Mouse (Mus musculus): ENCODE data around the gene Tet3.

DNA sequence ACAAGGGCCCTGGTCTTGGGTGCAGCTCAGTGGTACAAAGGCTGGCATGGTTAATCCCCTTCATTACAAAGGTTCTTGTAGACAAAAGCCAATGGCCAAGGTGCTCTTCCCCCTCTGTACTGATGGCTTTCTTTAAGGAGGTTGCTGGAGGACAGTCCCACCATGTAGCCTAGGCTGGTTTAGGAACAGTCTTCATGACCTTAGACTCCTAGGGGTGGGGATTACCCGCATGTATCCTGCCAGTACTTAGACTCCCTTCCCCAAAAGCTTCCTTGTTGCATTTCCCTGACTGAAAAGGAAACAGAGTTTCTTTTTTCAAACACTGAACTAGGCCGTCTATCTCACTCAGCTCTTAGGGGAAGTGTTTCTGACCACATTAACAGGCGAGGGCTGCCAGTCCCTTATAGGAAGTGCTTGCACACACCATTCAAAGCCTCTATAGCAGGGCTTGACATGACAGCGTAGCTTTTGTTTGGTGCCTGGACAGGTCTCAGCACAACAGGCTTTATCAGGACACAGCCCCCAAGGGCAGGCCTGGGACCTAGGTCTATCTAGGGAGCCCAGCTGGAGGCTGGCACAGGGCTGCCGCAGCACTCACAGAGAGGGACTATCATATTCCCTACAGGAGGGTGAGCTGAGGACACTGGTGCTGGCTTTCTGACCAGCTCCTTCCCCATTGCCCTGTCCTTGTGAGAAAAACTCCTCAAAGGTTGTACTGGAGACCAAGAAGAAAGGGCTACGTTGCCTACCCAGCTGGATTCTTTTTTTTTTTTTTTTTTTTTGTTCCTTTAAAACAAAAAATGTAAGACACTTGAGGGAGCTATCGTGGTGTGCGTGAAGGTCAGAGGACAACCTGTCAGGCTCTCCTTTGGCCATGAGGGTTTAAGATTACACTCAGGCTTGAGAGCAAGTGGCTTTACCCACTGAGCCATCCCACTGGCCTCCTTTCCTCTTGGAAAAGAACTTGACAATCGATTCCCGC is 77.1 kb downstream of the Tet3 start:
- TF ChIP-seq POLR2A (IDR thresholded peaks at IDR 0.05; ENCODE audit: low read depth, low read length) (no peak), CTCF (IDR thresholded peaks at IDR 0.05; ENCODE audit: extremely low read depth, insufficient read length, insufficient replicate concordance, low read depth, low read length) (no peak)
